Mouse (Mus musculus) C2C12 (cell line): ENCODE results near the gene Dstn. TPM values are rescaled to one million over a fixed set of nuclear protein-coding genes. Genes with fewer than 3 reads are reported as not detected.

ENCODE experiments used
- H3K27me3 ChIP-seq: one replicate; pipeline ENCODE4 v1.6.1; 2011; ENCODE audit not compliant: control insufficient read depth, insufficient read depth, insufficient read length
- H3K36me3 ChIP-seq: one replicate; pipeline ENCODE4 v1.6.1; 2011; ENCODE audit not compliant: control insufficient read depth, insufficient read depth
- H3K4me3 ChIP-seq: one replicate; pipeline ENCODE4 v1.5.1; 2011; ENCODE audit warnings: mild to moderate bottlenecking, control low read depth; ENCODE audit not compliant: poor library complexity, insufficient read depth, severe bottlenecking
- H3K79me2 ChIP-seq: one replicate; pipeline ENCODE4 v1.6.1; 2011; ENCODE audit not compliant: control insufficient read depth, insufficient read depth
- H3K79me3 ChIP-seq: one replicate; pipeline ENCODE4 v1.6.1; 2011; ENCODE audit warnings: low read depth, control low read depth
- H3ac ChIP-seq: one replicate; pipeline ENCODE3; 2011; ENCODE audit warnings: low read depth; ENCODE audit not compliant: control insufficient read depth, insufficient read length
- CEBPB ChIP-seq: IDR thresholded peaks from one replicate; pipeline ENCODE4 v1.6.1; 2011; ENCODE audit warnings: low read depth, mild to moderate bottlenecking, control low read depth, moderate library complexity
- CTCF ChIP-seq: IDR thresholded peaks from one replicate; pipeline ENCODE4 v1.5.1; 2011; ENCODE audit not compliant: control insufficient read depth, insufficient read depth, insufficient read length
- FOSL1 ChIP-seq: IDR thresholded peaks from one replicate; pipeline ENCODE4 v1.8.0; 2011; ENCODE audit warnings: mild to moderate bottlenecking, low read length; ENCODE audit not compliant: poor library complexity, insufficient read depth, severe bottlenecking
- MAX ChIP-seq: IDR thresholded peaks from one replicate; pipeline ENCODE4 v1.6.1; 2011; ENCODE audit warnings: mild to moderate bottlenecking, control low read depth
- MYOD1 ChIP-seq: IDR thresholded peaks from one replicate; pipeline ENCODE4 v1.6.1; 2011; ENCODE audit warnings: low read depth; ENCODE audit not compliant: control insufficient read depth, insufficient read length
- MYOG ChIP-seq: IDR thresholded peaks from one replicate; pipeline ENCODE4 v1.6.1; 2011; ENCODE audit not compliant: control insufficient read depth, insufficient read length; ENCODE audit errors: extremely low read depth
- USF1 ChIP-seq: IDR thresholded peaks from one replicate; pipeline ENCODE4 v1.6.1; 2011; ENCODE audit warnings: low read depth, mild to moderate bottlenecking, control low read depth, moderate library complexity
- polyA plus RNA-seq: library from polyadenylated mRNA; unstranded; fragments of >200 nt; fragmentation: generic; extraction: Trizol; gene quantifications from one replicate; pipeline ENCODE4 v1.2.1, GENCODE M21; 2012; ENCODE audit warnings: missing spikeins

The Dstn gene
- polyA plus RNA-seq, 1 experiment, result 287 TPM

GRCm38 (mm10) chr2:143946399-143946798 lies 31.3 kb downstream of the Dstn start:
- no peaks in the 10 kb centered on the region for H3K27me3 ChIP-seq
- no peak overlapping the region for H3K4me3 ChIP-seq
- H3K36me3 ChIP-seq, result peaks cover 94% of the 10 kb centered on the region
- TF ChIP-seq CTCF (no peak), MYOG (no peak), MYOD1 (no peak)
- H3K79me3 ChIP-seq, result peaks cover 2% of the 10 kb centered on the region
- no peak overlapping the region for H3ac ChIP-seq
- H3K79me2 ChIP-seq, result peaks cover 8% of the 10 kb centered on the region

GRCm38 (mm10) chr2:143947981-143948380 lies 32.9 kb downstream of the Dstn start:
- no peak for TF ChIP-seq CTCF
- TF ChIP-seq FOSL1, result no peak
- TF ChIP-seq USF1, result no peak
- no peak for TF ChIP-seq MYOG
- no peak for TF ChIP-seq MYOD1
- no peak for TF ChIP-seq MAX
- TF ChIP-seq CEBPB, result no peak
- Histone ChIP-seq H3ac (no peak overlapping the region), H3K4me3 (no peak overlapping the region), H3K27me3 (no peaks in the 10 kb centered on the region), H3K79me3 (no peaks in the 10 kb centered on the region), H3K36me3 (peaks cover 97% of the 10 kb centered on the region), H3K79me2 (no peaks in the 10 kb centered on the region)

DNA sequence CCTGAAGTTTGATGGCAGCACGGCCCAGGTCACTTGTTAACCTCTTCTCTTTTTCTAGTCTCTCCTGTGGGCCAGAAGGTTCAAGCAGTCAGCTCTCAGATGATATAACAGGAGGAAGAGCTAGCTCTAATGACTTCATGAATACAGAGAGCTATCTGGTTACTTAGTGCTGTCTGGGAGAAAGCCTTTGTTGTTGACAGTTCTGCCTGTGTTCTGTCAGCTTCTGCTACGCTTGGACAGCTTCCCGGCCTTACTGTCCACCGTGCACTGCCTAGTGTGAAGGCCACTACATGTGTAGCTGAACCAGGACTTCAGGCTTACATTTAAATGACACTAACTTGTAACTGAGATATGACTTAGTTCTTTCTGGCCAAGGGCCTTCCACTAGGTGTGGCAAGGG lies 33.3 kb downstream of the Dstn start:
- no peak overlapping the region for H3ac ChIP-seq
- H3K36me3 ChIP-seq, result peaks cover 99% of the 10 kb centered on the region
- TF ChIP-seq MAX (no peak), USF1 (no peak), FOSL1 (no peak), CEBPB (no peak), MYOG (no peak), MYOD1 (no peak), CTCF (no peak)
- H3K79me2 ChIP-seq, result no peaks in the 10 kb centered on the region
- no peaks in the 10 kb centered on the region for H3K79me3 ChIP-seq
- H3K4me3 ChIP-seq, result no peak overlapping the region
- H3K27me3 ChIP-seq, result no peaks in the 10 kb centered on the region

DNA sequence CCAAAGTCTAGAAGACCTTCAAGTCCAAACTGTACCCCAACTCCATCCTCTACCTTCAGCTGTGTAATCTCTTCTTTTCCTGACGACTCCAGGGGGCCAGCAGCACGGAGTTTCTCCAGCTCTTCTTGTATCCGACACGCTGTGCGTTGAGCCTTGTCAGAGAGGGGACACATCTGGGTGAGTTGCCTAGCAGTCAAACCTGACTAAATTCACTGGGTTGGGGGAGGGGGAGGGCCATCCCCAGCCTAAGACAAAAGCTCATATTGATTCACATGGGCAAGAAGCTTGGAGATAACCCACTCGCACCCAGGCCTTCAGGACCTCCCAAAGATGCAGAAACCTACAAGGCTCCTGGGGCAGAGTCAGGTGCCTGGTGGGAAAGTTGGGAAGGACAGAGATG lies 34.1 kb downstream of the Dstn start:
- H3K27me3 ChIP-seq, result no peaks in the 10 kb centered on the region
- TF ChIP-seq FOSL1 (no peak), MAX (no peak), USF1 (no peak), MYOG (no peak), CTCF (no peak), CEBPB (no peak)
- no peak overlapping the region for H3ac ChIP-seq
- H3K4me3 ChIP-seq, result no peak overlapping the region
- no peaks in the 10 kb centered on the region for H3K79me2 ChIP-seq
- H3K36me3 ChIP-seq, result peaks cover 99% of the 10 kb centered on the region
- no peaks in the 10 kb centered on the region for H3K79me3 ChIP-seq

GRCm38 (mm10) chr2:143950290-143951027 lies 35.3 kb downstream of the Dstn start:
- H3K36me3 ChIP-seq, result peaks cover 99% of the 10 kb centered on the region
- no peak for TF ChIP-seq CEBPB
- TF ChIP-seq MYOD1, result no peak
- no peak for TF ChIP-seq MAX
- no peak for TF ChIP-seq FOSL1
- TF ChIP-seq USF1, result no peak
- TF ChIP-seq MYOG, result no peak
- TF ChIP-seq CTCF, result no peak

GRCm38 (mm10) chr2:143951028-143951420 lies 35.9 kb downstream of the Dstn start:
- TF ChIP-seq FOSL1, result no peak
- TF ChIP-seq USF1, result no peak
- no peak for TF ChIP-seq CEBPB
- TF ChIP-seq CTCF, result no peak
- no peak for TF ChIP-seq MYOD1
- no peak for TF ChIP-seq MYOG
- no peak for TF ChIP-seq MAX
- Histone ChIP-seq H3K36me3 (peaks cover 99% of the 10 kb centered on the region), H3K79me3 (no peaks in the 10 kb centered on the region), H3K27me3 (no peaks in the 10 kb centered on the region), H3K79me2 (no peaks in the 10 kb centered on the region), H3ac (no peak overlapping the region), H3K4me3 (no peak overlapping the region)

More at GRCm38 (mm10) chr2:143950290-143951027, 35.3 kb downstream of the Dstn start:
- no peak overlapping the region for H3ac ChIP-seq
- H3K79me2 ChIP-seq, result no peaks in the 10 kb centered on the region
- no peak overlapping the region for H3K4me3 ChIP-seq
- H3K27me3 ChIP-seq, result no peaks in the 10 kb centered on the region
- H3K79me3 ChIP-seq, result no peaks in the 10 kb centered on the region
